Mouse (Mus musculus) embryonic fibroblast, embryonic 13.5 days (primary cell): ENCODE results near the gene Trove2.

ENCODE experiments used
- CTCF ChIP-seq: IDR thresholded peaks from 2 replicates; pipeline ENCODE4 v1.5.1; 2011; ENCODE audit warnings: mild to moderate bottlenecking, control low read depth, low read length, moderate library complexity, borderline replicate concordance; ENCODE audit not compliant: insufficient read depth
- POLR2A ChIP-seq: IDR thresholded peaks from 2 replicates; pipeline ENCODE4 v1.6.1; 2011; ENCODE audit warnings: low read depth, mild to moderate bottlenecking, control low read depth, low read length, moderate library complexity

GRCm38 (mm10) chr1:143762159-143762558 is 14.7 kb downstream of the Trove2 start:
- no peak for TF ChIP-seq POLR2A
- TF ChIP-seq CTCF = no peak
